Mouse (Mus musculus): ENCODE results near the gene Pik3r6.

Pik3r6 gene

GRCm38 (mm10) chr11:68502902-68503629 lies at the start of gene Pik3r6:
Pik3r6 (plus strand) TSS chr11:68503019.
- DNase-seq (ENCODE audit: low spot score in 2 of 2): no peak

- no peak for DNase-seq (ENCODE audit: low spot score in 2 of 2)
Observed at GRCm38 (mm10) chr11:68453301-68453700, 49.5 kb upstream of the Pik3r6 start.

- DNase-seq (ENCODE audit: low spot score in 2 of 2): no peak
Observed at GRCm38 (mm10) chr11:68458086-68458485, 44.7 kb upstream of the Pik3r6 start.

- no peak for DNase-seq (ENCODE audit: low spot score in 2 of 2)
Observed at GRCm38 (mm10) chr11:68459021-68459420, 43.8 kb upstream of the Pik3r6 start.

GRCm38 (mm10) chr11:68459486-68459885 lies 43.3 kb upstream of the Pik3r6 start:
- DNase-seq (ENCODE audit: low spot score in 2 of 2): no peak

GRCm38 (mm10) chr11:68462716-68463115 lies 40.1 kb upstream of the Pik3r6 start:
- DNase-seq (ENCODE audit: low spot score in 2 of 2): no peak

- no peak for DNase-seq (ENCODE audit: low spot score in 2 of 2)
Observed at GRCm38 (mm10) chr11:68464260-68464659, 38.6 kb upstream of the Pik3r6 start.

- DNase-seq (ENCODE audit: low spot score in 2 of 2): no peak
Observed at GRCm38 (mm10) chr11:68465090-68465489, 37.7 kb upstream of the Pik3r6 start.

- no peak for DNase-seq (ENCODE audit: low spot score in 2 of 2)
Observed at GRCm38 (mm10) chr11:68467441-68467840, 35.4 kb upstream of the Pik3r6 start.

- no peak for DNase-seq (ENCODE audit: low spot score in 2 of 2)
Observed at GRCm38 (mm10) chr11:68467962-68468612, 34.7 kb upstream of the Pik3r6 start.

GRCm38 (mm10) chr11:68468886-68469285 lies 33.9 kb upstream of the Pik3r6 start:
- no peak for DNase-seq (ENCODE audit: low spot score in 2 of 2)

- no peak for DNase-seq (ENCODE audit: low spot score in 2 of 2)
Observed at GRCm38 (mm10) chr11:68472162-68472849, 30.5 kb upstream of the Pik3r6 start.

- DNase-seq (ENCODE audit: low spot score in 2 of 2): no peak
Observed at GRCm38 (mm10) chr11:68474600-68474999, 28.2 kb upstream of the Pik3r6 start.

GRCm38 (mm10) chr11:68475676-68476075 lies 27.1 kb upstream of the Pik3r6 start:
- DNase-seq (ENCODE audit: low spot score in 2 of 2): no peak

GRCm38 (mm10) chr11:68477661-68478060 lies 25.2 kb upstream of the Pik3r6 start:
- DNase-seq (ENCODE audit: low spot score in 2 of 2): no peak

GRCm38 (mm10) chr11:68478574-68478981 lies 24.2 kb upstream of the Pik3r6 start:
- peak; percentile 32 to 34 for DNase-seq (ENCODE audit: low spot score in 2 of 2)

- DNase-seq (ENCODE audit: low spot score in 2 of 2): no peak
Observed at GRCm38 (mm10) chr11:68480660-68481059, 22.2 kb upstream of the Pik3r6 start.

- DNase-seq (ENCODE audit: low spot score in 2 of 2): no peak
Observed at GRCm38 (mm10) chr11:68482001-68482400, 20.8 kb upstream of the Pik3r6 start.

GRCm38 (mm10) chr11:68483213-68483612 lies 19.6 kb upstream of the Pik3r6 start:
- DNase-seq (ENCODE audit: low spot score in 2 of 2): no peak

- no peak for DNase-seq (ENCODE audit: low spot score in 2 of 2)
Observed at GRCm38 (mm10) chr11:68484431-68484830, 18.4 kb upstream of the Pik3r6 start.

- peak; percentile 39 to 56 for DNase-seq (ENCODE audit: low spot score in 2 of 2)
Observed at GRCm38 (mm10) chr11:68485206-68485942, 17.4 kb upstream of the Pik3r6 start.

GRCm38 (mm10) chr11:68486093-68486492 lies 16.7 kb upstream of the Pik3r6 start:
- no peak for DNase-seq (ENCODE audit: low spot score in 2 of 2)
